In the genomic region with DNA sequence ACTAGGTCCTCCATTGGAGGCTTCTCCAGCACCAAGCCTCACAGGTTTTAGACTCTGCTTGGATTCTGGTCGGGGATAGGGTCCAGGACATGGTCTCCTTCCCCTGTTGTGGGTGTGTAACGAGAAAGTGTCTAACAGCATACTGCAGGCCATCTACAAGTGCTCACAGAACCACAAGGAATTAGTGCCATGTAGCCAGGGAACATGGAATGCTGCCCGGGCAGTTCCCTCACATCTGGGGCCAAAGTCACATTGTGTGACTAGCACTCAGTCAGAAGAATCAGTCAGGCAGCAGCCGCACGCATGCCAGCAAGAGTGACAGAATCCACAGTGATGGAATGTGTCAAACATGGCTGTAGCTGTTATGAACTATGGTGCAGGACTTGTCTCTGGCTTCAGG, we compare ENCODE assay signal across 8 mouse cellular contexts.
DNase-seq lines count a peak whose midpoint lies in the region; ATAC-seq and TF ChIP-seq lines count a peak whose summit lies in the region.

No protein-coding gene starts in this region.

- H3K36me3 ChIP-seq in kidney, postnatal 0 days (ENCODE audit: insufficient read depth, low read length), result no peaks in the 10 kb centered on the region
- no peaks in the 10 kb centered on the region for H3K36me3 ChIP-seq in small intestine, adult 2 months (ENCODE audit: control insufficient read depth, insufficient read depth, low read length)

- no peak overlapping the region for H3K4me2 ChIP-seq in kidney, postnatal 0 days (ENCODE audit: low read length)

- H3K4me3 ChIP-seq in kidney, postnatal 0 days (replicated peaks; ENCODE audit: low read depth, low read length), result no peak overlapping the region
- no peak overlapping the region for H3K4me3 ChIP-seq in small intestine, adult 2 months (ENCODE audit: low read depth, low read length)

- peak; percentile 60 for DNase-seq in adrenal gland, postnatal 10 days
- no peak for DNase-seq in adrenal gland, adult 8-10 months
- DNase-seq in right cerebral cortex, adult 18-20 months, result peak; percentile 42
- no peak for DNase-seq in right cerebral cortex, postnatal 14 days
- DNase-seq in kidney, postnatal 0 days (ENCODE audit: low spot score), result no peak
- DNase-seq in frontal cortex, postnatal 25 days (ENCODE audit: low spot score in 2 of 2), result no peak
- no peak for DNase-seq in liver

- 0 out of 2 replicates have a peak, but pooled peaks cover 11% of the 10 kb centered on the region for H3K4me1 ChIP-seq in kidney, postnatal 0 days (replicated peaks; ENCODE audit: insufficient read depth, low read length)
- H3K4me1 ChIP-seq in small intestine, adult 2 months (ENCODE audit: control insufficient read depth, insufficient read depth, insufficient read length, low read length), result peaks cover 11% of the 10 kb centered on the region; the same call in 1 of the 2 replicates

- ATAC-seq in kidney, postnatal 0 days (replicated peaks; ENCODE audit: low FRiP score, low read depth), result peak; percentile 36; the same call in 1 of the 2 replicates

- H3K27ac ChIP-seq in kidney, postnatal 0 days, result peak overlapping the region; percentile 15; the same call in 1 of the 2 replicates
- peak overlapping the region; percentile 79 for H3K27ac ChIP-seq in small intestine, adult 2 months (ENCODE audit: insufficient read depth, low read depth, low read length)

- no peak for TF ChIP-seq CTCF in kidney, postnatal 0 days (IDR thresholded peaks at IDR 0.05; ENCODE audit: low read depth)
- TF ChIP-seq CTCF in small intestine, adult 2 months (IDR thresholded peaks at IDR 0.05; ENCODE audit: extremely low read depth, insufficient read length, insufficient replicate concordance, low read depth, low read length), result no peak

- no peak for TF ChIP-seq POLR2A in small intestine, adult 2 months (IDR thresholded peaks at IDR 0.05; ENCODE audit: low read depth, low read length)

- 76% methylated on average over 5 of the region's 5 CpGs for WGBS in kidney, postnatal 0 days
- WGBS in small intestine, adult 2 months, result 27% methylated on average over 5 of the region's 5 CpGs

- no peak overlapping the region for H3K9ac ChIP-seq in kidney, postnatal 0 days (ENCODE audit: low read depth, low read length)

- H3K9me3 ChIP-seq in kidney, postnatal 0 days (replicated peaks; ENCODE audit: low read length), result no peaks in the 10 kb centered on the region

- no peaks in the 10 kb centered on the region for H3K27me3 ChIP-seq in kidney, postnatal 0 days (ENCODE audit: insufficient read depth, low read length)
- no peaks in the 10 kb centered on the region for H3K27me3 ChIP-seq in small intestine, adult 2 months (ENCODE audit: control insufficient read depth, insufficient read depth, low read length)

Comparison
In these comparisons a context has a peak if more than half of its experiments do, and no peak if none do; other contexts are left out.
1. DNase-seq: peak in adrenal gland, postnatal 10 days (single experiment) and right cerebral cortex, adult 18-20 months (single experiment); none in adrenal gland, adult 8-10 months (single experiment), right cerebral cortex, postnatal 14 days (single experiment), kidney, postnatal 0 days (single experiment), frontal cortex, postnatal 25 days (0 of 2) and liver (single experiment).